25 mouse cellular contexts compared by ENCODE assay signal in genomic region chr2:9792381-9792780, GRCm38 (mm10).
"Had no signal": no experiment of that assay in that cellular context is flagged by ENCODE, and none has a peak within 500 bp of the region (broad histone marks: within the 10 kb centered on the region; RNA-seq: fewer than 3 reads in every experiment).

No protein-coding gene starts in this region.

- H3K27me3 ChIP-seq: heart, embryonic 13.5 days; heart, embryonic 15.5 days; hindbrain, embryonic 15.5 days; intestine, embryonic 15.5 days; limb, embryonic 12.5 days; liver, embryonic 12.5 days had no signal

- H3K4me2 ChIP-seq: heart, embryonic 11.5 days; heart, embryonic 13.5 days; heart, embryonic 15.5 days; hindbrain, embryonic 13.5 days; hindbrain, embryonic 15.5 days; intestine, embryonic 15.5 days; limb, embryonic 12.5 days; liver, embryonic 12.5 days had no signal

- ATAC-seq: hindbrain, postnatal 0 days; inflammation-experienced regulatory T-cells, adult 6 months; intestine, embryonic 15.5 days; intestine, postnatal 0 days; liver, embryonic 12.5 days had no signal

- H3K4me1 ChIP-seq: heart, embryonic 13.5 days; heart, embryonic 15.5 days; intestine, embryonic 15.5 days; limb, embryonic 10.5 days; limb, embryonic 12.5 days; liver, embryonic 12.5 days had no signal

- H3K36me3 ChIP-seq: heart, embryonic 13.5 days; heart, embryonic 15.5 days; hindbrain, embryonic 13.5 days; hindbrain, embryonic 15.5 days; intestine, embryonic 15.5 days; limb, embryonic 10.5 days; limb, embryonic 12.5 days; liver, embryonic 12.5 days had no signal

- H3K4me3 ChIP-seq: heart, adult 2 months; heart, embryonic 13.5 days; heart, embryonic 15.5 days; hindbrain, embryonic 13.5 days; hindbrain, embryonic 15.5 days; intestine, embryonic 15.5 days; layer of hippocampus, adult 2 months; left cerebral cortex, adult 2 months; limb, embryonic 10.5 days; limb, embryonic 12.5 days; liver, embryonic 12.5 days had no signal

- DNase-seq: gastrocnemius, postnatal 14 days; gastrocnemius, postnatal 36 days; heart, postnatal 14 days; heart, postnatal 36 days; kidney, adult 18-20 months; kidney, adult 8-10 months; kidney, postnatal 10 days; kidney, postnatal 25 days; kidney, postnatal 4 days; liver had no signal

- H3K9ac ChIP-seq: heart, embryonic 13.5 days; heart, embryonic 15.5 days; hindbrain, embryonic 13.5 days; hindbrain, embryonic 15.5 days; intestine, embryonic 15.5 days; limb, embryonic 12.5 days; liver, embryonic 12.5 days had no signal

- H3K27ac ChIP-seq: heart, adult 2 months; heart, embryonic 13.5 days; heart, embryonic 15.5 days; hindbrain, embryonic 13.5 days; hindbrain, embryonic 15.5 days; hindbrain, postnatal 0 days; intestine, embryonic 15.5 days; layer of hippocampus, adult 2 months; left cerebral cortex, adult 2 months; limb, embryonic 10.5 days; limb, embryonic 12.5 days; liver, embryonic 12.5 days had no signal

- H3K9me3 ChIP-seq: heart, embryonic 13.5 days; heart, embryonic 15.5 days; hindbrain, embryonic 13.5 days; hindbrain, embryonic 15.5 days; intestine, embryonic 15.5 days; limb, embryonic 10.5 days; limb, embryonic 12.5 days; liver, embryonic 12.5 days had no signal
